Mouse (Mus musculus): Measurements from ENCODE around the gene Gm42417.
"Not testable (repeated sequence)": the region's sequence is repeated elsewhere in the genome, so short reads cannot be mapped to it uniquely, and the experiment has no call there.

DNA sequence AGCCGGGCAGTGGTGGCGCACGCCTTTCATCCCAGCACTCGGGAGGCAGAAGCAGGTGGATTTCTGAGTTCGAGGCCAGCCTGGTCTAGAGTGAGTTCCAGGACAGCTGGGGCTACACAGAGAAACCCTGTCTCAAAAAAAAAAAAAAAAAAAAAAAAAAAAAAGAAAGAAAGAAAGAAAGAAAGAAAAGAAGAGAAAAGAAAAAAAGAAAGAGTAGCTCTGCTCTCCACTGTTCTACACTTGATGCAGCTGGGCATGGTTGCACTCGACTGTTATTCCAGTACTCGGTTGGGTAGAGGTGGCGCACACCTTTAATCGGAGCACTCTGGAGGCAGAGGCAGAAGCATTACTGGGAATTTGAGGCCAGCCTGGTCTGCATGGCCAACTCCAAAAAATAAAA is 2.4 kb downstream of the Gm42417 start, which contains the start of gene Ankrd23:
- not testable (repeated sequence) for TF ChIP-seq EP300, CTCF (IDR thresholded peaks at IDR 0.05; ENCODE audit: low read depth)

Data from heart, postnatal 0 days (tissue).